Mouse (Mus musculus) midbrain, postnatal 0 days (tissue): ENCODE results near the gene Prdm8. TPM values are rescaled to one million over a fixed set of nuclear protein-coding genes. Genes with fewer than 3 reads are reported as not detected.

Source experiments
- ATAC-seq: fragments of 200-750 bp; cut with Nextera tagmentation; 2 replicates; pipeline ENCODE4 v1.8.0; 2017; ENCODE audit warnings: moderate number of reproducible peaks, mild to moderate bottlenecking, moderate TSS enrichment, moderate library complexity; ENCODE audit not compliant: low FRiP score
- DNase-seq: peaks from one replicate; pipeline ENCODE4 v3.0.0-alpha.2; 2015; ENCODE audit warnings: low spot score
- H3K27ac ChIP-seq: fragments of 300-500 bp; sonication (generic); 2 replicates; pipeline ENCODE4 v1.5.1; 2014; ENCODE audit warnings: low read depth, mild to moderate bottlenecking, low read length, mixed read lengths
- H3K27me3 ChIP-seq: fragments of 300-500 bp; sonication (generic); 2 replicates; pipeline ENCODE4 v1.6.1; 2014; ENCODE audit warnings: low read length, control low read depth, mixed read lengths; ENCODE audit not compliant: insufficient read depth
- H3K36me3 ChIP-seq: fragments of 300-500 bp; sonication (generic); 2 replicates; pipeline ENCODE4 v1.6.1; 2014; ENCODE audit warnings: low read length, control low read depth, mixed read lengths; ENCODE audit not compliant: insufficient read depth
- H3K4me1 ChIP-seq: fragments of 300-500 bp; sonication (generic); 2 replicates; pipeline ENCODE4 v1.6.1; 2014; ENCODE audit warnings: mild to moderate bottlenecking, control low read depth, antibody characterized with exemption, low read length, mixed read lengths; ENCODE audit not compliant: insufficient read depth
- H3K4me2 ChIP-seq: fragments of 300-500 bp; sonication (generic); 2 replicates; pipeline ENCODE4 v1.6.1; 2014; ENCODE audit warnings: low read depth, mild to moderate bottlenecking, low read length, mixed read lengths; ENCODE audit not compliant: poor library complexity, severe bottlenecking
- H3K4me3 ChIP-seq: fragments of 300-500 bp; sonication (generic); 2 replicates; pipeline ENCODE4 v1.5.1; 2014; ENCODE audit warnings: low read depth, mild to moderate bottlenecking, low read length, moderate library complexity
- H3K9ac ChIP-seq: fragments of 300-500 bp; sonication (generic); replicated peaks from 2 replicates; pipeline ENCODE4 v1.6.1; 2014; ENCODE audit warnings: mild to moderate bottlenecking, low read length, moderate library complexity, mixed read lengths; ENCODE audit not compliant: poor library complexity, severe bottlenecking
- H3K9me3 ChIP-seq: fragments of 300-500 bp; sonication (generic); 2 replicates; pipeline ENCODE4 v1.6.1; 2016; ENCODE audit warnings: low read length, control low read depth
- CTCF ChIP-seq: IDR thresholded peaks from 2 replicates; pipeline ENCODE4 v1.5.1; 2016; ENCODE audit warnings: antibody characterized with exemption, mild to moderate bottlenecking
- WGBS: fragments of 180-500 bp; shearing (Covaris S2); extraction: QIAGEN DNeasy Blood & Tissue Kit; methylation state at CpG from one replicate; pipeline ENCODE4 v1.1.7; 2014; 5-methylcytosine and 5-hydroxymethylcytosine counted together
- polyA plus RNA-seq: library from polyadenylated mRNA; unstranded; fragments of >200 nt; fragmentation: Nextera tagmentation; extraction: Ambion mirVana; gene quantifications from 2 replicates; pipeline ENCODE4 v1.2.1, GENCODE M21; 2015
- total RNA-seq: library from RNA; depleted of rRNA; stranded (reverse); fragments of >200 nt; gene quantifications from 2 replicates; pipeline ENCODE4 v1.2.3, GENCODE M21; 2014

The Prdm8 gene
- total and polyA plus RNA-seq, 2 experiments from 2014 or later = 0.62 to 12.8 TPM

- no peak for DNase-seq
- no peaks in the 10 kb centered on the region for H3K9me3 ChIP-seq
- H3K27me3 ChIP-seq = no peaks in the 10 kb centered on the region
- no peak overlapping the region for H3K27ac ChIP-seq
- H3K4me1 ChIP-seq = no peaks in the 10 kb centered on the region
- no peaks in the 10 kb centered on the region for H3K36me3 ChIP-seq
- no peak for TF ChIP-seq CTCF
- 55% methylated on average over 3 of the region's 3 CpGs for WGBS
- H3K4me2 ChIP-seq = no peak overlapping the region
- H3K9ac ChIP-seq = no peak overlapping the region
- no peak for ATAC-seq
- no peak overlapping the region for H3K4me3 ChIP-seq
Observed at GRCm38 (mm10) chr5:98201606-98202005, 34.6 kb downstream of the Prdm8 start.

DNA sequence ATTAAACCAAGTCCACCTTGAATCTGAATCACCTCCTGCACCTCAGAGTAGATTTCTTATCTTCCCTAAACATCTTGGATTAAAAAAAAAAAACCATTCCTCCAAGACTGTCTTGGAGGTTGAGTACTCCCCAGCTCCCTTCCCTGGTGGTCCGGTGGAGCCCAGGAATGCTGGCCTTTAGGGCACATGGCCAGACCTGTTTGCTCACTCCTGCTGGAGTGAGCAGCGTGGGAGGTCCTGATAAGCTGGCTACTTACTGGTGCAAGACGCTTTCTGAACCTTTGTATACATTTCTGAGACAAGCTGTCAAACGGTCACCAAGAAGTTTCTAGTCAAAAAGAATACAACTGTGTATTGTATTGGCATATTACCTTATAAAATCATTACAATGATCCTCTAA is 36.0 kb downstream of the Prdm8 start:
- WGBS = 61% methylated on average over 4 of the region's 4 CpGs
- Histone ChIP-seq H3K4me1 (no peaks in the 10 kb centered on the region), H3K4me3 (no peak overlapping the region), H3K4me2 (no peak overlapping the region), H3K9ac (no peak overlapping the region), H3K27me3 (no peaks in the 10 kb centered on the region), H3K27ac (no peak overlapping the region), H3K9me3 (no peaks in the 10 kb centered on the region), H3K36me3 (no peaks in the 10 kb centered on the region)
- ATAC-seq (no peak), DNase-seq (no peak)
- TF ChIP-seq CTCF = no peak

GRCm38 (mm10) chr5:98212501-98212900 is 45.5 kb downstream of the Prdm8 start:
- 62% methylated on average over 4 of the region's 4 CpGs for WGBS
- Histone ChIP-seq H3K4me3 (no peak overlapping the region), H3K4me1 (no peaks in the 10 kb centered on the region), H3K27me3 (no peaks in the 10 kb centered on the region), H3K9me3 (no peaks in the 10 kb centered on the region), H3K4me2 (no peak overlapping the region), H3K36me3 (no peaks in the 10 kb centered on the region), H3K27ac (no peak overlapping the region), H3K9ac (no peak overlapping the region)
- DNase-seq (no peak), ATAC-seq (no peak)
- peak; percentile 29; the same call in 1 of the 2 replicates for TF ChIP-seq CTCF

- no peak overlapping the region for H3K9ac ChIP-seq
- DNase-seq = peak; percentile 44
- H3K27ac ChIP-seq = no peak overlapping the region
- H3K4me1 ChIP-seq = no peaks in the 10 kb centered on the region
- no peaks in the 10 kb centered on the region for H3K36me3 ChIP-seq
- TF ChIP-seq CTCF = no peak
- WGBS = 42% methylated on average over 4 of the region's 4 CpGs
- ATAC-seq = no peak
- no peak overlapping the region for H3K4me3 ChIP-seq
- 0 out of 2 replicates have a peak, but pooled peaks cover 4% of the 10 kb centered on the region for H3K9me3 ChIP-seq
- no peak overlapping the region for H3K4me2 ChIP-seq
- H3K27me3 ChIP-seq = no peaks in the 10 kb centered on the region
Observed at GRCm38 (mm10) chr5:98221956-98222355, 55.0 kb downstream of the Prdm8 start.

DNA sequence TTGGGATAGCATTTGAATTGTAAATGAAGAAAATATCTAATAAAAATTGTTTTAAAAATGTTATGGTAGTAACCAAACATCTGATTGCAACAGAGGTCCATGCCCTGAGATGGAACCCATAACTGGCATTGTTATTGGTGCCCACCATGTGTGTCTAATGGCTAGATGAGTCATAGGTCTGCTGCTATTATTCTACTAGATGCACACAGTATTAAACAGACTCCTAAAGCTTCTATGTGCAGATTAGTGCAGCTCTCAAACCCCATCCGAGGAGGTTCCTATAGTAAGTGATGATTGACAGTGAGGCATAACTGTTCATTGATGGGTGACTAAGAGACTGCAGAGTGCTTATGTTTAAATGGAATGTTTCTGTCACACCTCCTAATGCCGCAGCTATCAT is 59.7 kb downstream of the Prdm8 start:
- 0 out of 2 replicates have a peak, but pooled peaks cover 4% of the 10 kb centered on the region for H3K9me3 ChIP-seq
- H3K4me1 ChIP-seq = no peaks in the 10 kb centered on the region
- ATAC-seq (no peak), DNase-seq (no peak)
- WGBS = 68% methylated on average over 2 of the region's 2 CpGs
- H3K4me3 ChIP-seq = no peak overlapping the region
- no peaks in the 10 kb centered on the region for H3K27me3 ChIP-seq
- no peaks in the 10 kb centered on the region for H3K36me3 ChIP-seq
- no peak for TF ChIP-seq CTCF
- H3K27ac ChIP-seq = no peak overlapping the region
- no peak overlapping the region for H3K4me2 ChIP-seq
- no peak overlapping the region for H3K9ac ChIP-seq

- no peak overlapping the region for H3K9ac ChIP-seq
- no peak overlapping the region for H3K4me2 ChIP-seq
- 80% methylated on average over 6 of the region's 6 CpGs for WGBS
- H3K36me3 ChIP-seq = no peaks in the 10 kb centered on the region
- H3K27me3 ChIP-seq = no peaks in the 10 kb centered on the region
- ATAC-seq (no peak), DNase-seq (peak; percentile 32)
- H3K4me1 ChIP-seq = no peaks in the 10 kb centered on the region
- TF ChIP-seq CTCF = no peak
- H3K9me3 ChIP-seq = 0 out of 2 replicates have a peak, but pooled peaks cover 4% of the 10 kb centered on the region
- H3K4me3 ChIP-seq = no peak overlapping the region
- no peak overlapping the region for H3K27ac ChIP-seq
Observed at GRCm38 (mm10) chr5:98229456-98229855, 62.5 kb downstream of the Prdm8 start.
